Mouse (Mus musculus) cerebellum, adult 2 months (tissue): ENCODE data around the gene Cachd1.

Source experiments
- CTCF ChIP-seq: fragments of 200-500 bp; IDR thresholded peaks from 2 replicates; pipeline ENCODE4 v1.5.1; 2011; ENCODE audit warnings: low read depth, mild to moderate bottlenecking, control low read depth, low read length, moderate library complexity, borderline replicate concordance; ENCODE audit not compliant: insufficient read depth
- POLR2A ChIP-seq: fragments of 200-500 bp; IDR thresholded peaks from 2 replicates; pipeline ENCODE4 v1.6.1; 2011; ENCODE audit warnings: low read length, control low read depth, borderline replicate concordance; ENCODE audit not compliant: insufficient read depth

DNA sequence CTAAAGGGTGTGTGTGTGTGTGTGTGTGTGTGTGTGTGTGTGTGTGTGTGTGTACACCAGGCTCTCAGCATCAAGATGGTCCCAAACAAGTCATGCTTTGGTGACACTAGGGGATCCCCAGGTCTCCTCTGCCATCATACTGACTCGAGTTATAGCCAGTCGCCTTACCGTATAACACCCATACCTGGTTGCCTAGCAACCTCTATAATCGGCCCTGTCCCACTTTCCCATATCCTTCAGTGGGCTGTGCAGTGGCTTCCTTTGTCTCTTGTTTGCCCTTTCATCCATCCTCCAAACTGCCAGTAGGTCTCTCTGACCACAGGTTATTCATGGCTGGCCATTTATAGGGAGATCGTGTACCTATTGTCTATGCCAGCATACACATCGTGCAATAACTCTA lies 224.6 kb downstream of the Cachd1 start:
- no peak for TF ChIP-seq POLR2A
- TF ChIP-seq CTCF = no peak
